Mouse (Mus musculus) kidney, postnatal 10 days (tissue): ENCODE results near the gene Selenbp1.

Experiments used
- DNase-seq: peaks from one replicate; pipeline ENCODE4 v3.0.0; 2021; ENCODE audit warnings: mixed read lengths

The Selenbp1 gene

GRCm38 (mm10) chr3:94984312-94984711 is 51.5 kb downstream of the Selenbp1 start:
- DNase-seq = no peak

- DNase-seq = no peak
Observed at GRCm38 (mm10) chr3:94985513-94985912, 52.7 kb downstream of the Selenbp1 start.

GRCm38 (mm10) chr3:94987578-94987977 is 54.7 kb downstream of the Selenbp1 start:
- DNase-seq = peak; percentile 68

GRCm38 (mm10) chr3:94989159-94989761 is 56.4 kb downstream of the Selenbp1 start:
- peak; percentile 26 for DNase-seq
